Mouse (Mus musculus) megakaryocyte, adult 5-6 weeks (primary cell): Measurements from ENCODE around the gene Grk3. TPM values are rescaled to one million over a fixed set of nuclear protein-coding genes. Genes with fewer than 3 reads are reported as not detected.

Source experiments
- ATAC-seq: 2 replicates; pipeline ENCODE4 v1.8.0; 2016; ENCODE audit warnings: mild to moderate bottlenecking, inconsistent platforms; ENCODE audit not compliant: poor library complexity, severe bottlenecking
- total RNA-seq, 2 experiments: library from RNA; stranded (forward) in 1 of 2; stranded (reverse) in 1 of 2; fragments of 153-499, 151-499 nt in 1 of 2; fragments of 221-1000, 200-1000 nt in 1 of 2; gene quantifications; 2 replicates each; pipeline versions ENCODE4 v1.2.3 to v1.2.4; 2015 to 2017

Gene Grk3
- total RNA-seq, 2 experiments from 2014 or later: 23.3 to 29.3 TPM

DNA sequence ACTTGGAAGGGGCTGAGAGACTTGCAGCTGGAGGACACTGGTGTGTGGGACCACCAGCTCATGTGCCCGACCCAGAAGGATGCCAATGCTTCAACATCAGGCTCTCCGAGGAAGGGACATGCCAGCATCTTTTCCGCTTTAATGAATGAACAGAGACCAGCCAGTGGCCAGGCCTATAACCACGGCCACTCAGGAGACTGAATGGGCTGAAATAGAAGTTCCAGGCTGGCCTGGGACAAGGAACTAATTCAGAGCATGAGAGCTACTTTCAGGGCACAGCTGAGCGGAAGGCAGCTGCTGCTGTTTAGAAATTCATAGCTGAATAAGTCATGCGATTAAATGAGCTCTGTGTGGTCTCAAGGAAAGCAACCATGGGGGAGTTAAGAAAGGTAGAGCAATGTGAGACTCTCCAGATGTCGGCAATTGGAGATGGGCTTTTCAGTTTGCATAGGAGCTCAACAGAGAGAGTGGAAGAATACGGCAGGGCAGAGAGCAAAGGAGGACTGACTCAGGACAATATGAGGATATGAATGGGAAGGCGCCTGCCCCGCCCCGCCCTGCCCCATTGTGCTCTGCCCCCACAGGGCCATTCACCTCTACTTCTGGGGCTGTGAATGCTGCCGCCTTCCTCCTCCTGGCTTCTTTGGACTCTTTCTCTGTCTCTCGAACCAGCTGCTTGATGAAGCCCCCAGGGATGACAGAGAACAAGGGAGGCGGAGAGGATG, 138.0 kb downstream of the Grk3 start:
- ATAC-seq: 0 out of 2 replicates have a peak, but pooled peaks have one; percentile 15

DNA sequence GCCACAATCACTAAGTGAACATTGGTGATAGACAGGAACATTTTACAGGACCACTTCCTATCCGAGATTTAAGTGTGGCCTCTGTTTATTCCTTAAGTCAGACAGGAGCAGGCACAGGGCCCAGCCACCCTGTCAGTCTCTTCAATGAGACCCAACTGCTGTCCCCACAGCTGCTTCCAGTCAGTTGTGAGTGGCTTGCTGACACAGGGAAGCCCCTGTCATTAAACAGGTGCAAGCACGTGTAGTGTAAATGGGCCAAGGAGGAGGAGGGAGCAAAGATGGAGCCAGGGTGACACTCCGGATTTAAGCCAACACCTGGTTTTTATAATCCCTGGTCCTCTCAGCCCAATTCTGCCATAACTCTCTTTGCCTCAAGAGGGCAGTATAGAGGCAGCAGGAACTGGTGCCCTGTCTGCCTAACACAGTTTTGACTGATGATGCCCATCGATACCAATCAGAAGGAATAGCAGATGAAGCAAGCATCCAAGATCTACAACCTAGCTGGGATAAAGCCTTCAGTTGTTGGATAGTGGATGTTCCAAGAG, 138.7 kb downstream of the Grk3 start:
- ATAC-seq: peak; percentile 55; the same call in 1 of the 2 replicates

DNA sequence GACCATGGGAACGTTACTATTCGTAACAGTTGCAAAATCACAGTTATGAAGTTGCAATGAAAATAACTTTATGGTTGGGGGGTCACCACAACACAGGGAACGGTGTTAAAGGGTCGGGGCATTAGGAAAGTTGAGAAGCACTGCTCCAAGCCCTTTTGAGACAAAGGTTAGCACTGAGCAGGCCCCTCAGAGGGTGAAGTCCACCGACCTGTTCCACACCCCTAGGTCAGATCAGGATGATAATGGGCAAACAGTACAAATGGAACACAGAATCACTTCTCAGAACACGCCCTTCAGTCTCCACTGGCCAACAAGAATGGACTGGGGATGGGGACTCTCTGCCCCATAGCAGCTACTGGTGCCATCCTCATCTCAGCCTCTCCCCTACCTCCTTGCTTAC, 142.6 kb downstream of the Grk3 start:
- ATAC-seq: no peak

GRCm38 (mm10) chr5:112870729-112871128, 144.9 kb downstream of the Grk3 start:
- peak; percentile 59; the same call in 1 of the 2 replicates for ATAC-seq

DNA sequence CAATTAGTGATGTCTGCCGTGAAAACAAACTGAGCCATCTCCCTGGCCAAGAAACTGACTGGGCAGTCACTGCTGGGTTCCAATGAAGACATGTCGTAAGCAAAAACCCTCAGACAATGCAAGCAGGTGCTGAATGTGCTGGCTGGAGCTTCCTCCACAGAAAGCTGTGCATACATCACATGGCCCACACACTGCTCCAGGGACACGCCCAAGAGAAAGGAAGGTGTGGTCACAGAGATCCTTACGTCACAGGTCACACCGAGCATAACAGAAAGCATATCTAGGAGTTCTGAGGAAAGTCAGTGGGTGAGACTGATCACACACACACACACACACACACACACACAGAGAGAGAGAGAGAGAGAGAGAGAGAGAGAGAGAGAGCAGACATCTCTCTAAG, 147.0 kb downstream of the Grk3 start:
- no peak for ATAC-seq

DNA sequence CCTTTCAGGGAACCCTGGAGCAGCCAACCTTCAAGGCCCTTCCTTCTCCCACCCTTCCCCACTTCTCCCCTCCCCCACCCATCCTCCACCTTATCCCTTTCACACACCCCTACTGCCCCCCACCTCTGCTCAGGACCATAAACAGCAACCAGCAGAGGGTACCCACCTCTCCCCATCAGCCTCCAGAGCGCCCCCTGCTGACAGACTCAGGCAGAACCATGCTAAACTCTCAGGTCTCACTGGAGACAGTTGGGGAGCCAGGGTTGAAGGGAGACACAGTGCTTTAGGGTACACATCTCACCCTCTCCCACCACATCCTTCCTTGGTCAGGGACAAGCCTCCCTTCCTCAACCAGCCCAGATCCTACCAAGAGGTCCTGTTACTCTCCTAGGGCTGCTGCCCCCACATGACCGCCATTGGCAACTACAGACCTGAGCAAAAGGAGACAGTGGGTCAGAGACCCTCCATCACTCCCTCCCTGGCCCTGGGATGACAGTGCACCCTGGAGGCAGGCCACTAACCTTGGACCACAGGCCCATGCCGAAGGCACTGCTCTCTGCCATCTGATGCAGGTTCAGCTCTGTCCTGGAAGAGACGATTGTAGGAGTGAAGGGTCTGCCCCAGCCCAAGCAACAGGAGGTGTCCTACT, 150.7 kb downstream of the Grk3 start:
- ATAC-seq: no peak

Other genes with a start within 250 kb of the Grk3 start
- gene Myo18b, start 119.4 kb downstream of the Grk3 start, total RNA-seq (2015): 0.29 and 0.39 TPM in 2 replicates
- 0.12 and 0.22 TPM in 2 replicates for gene Myo18b, start 119.4 kb downstream of the Grk3 start, total RNA-seq (2017)
- not detected in 2 replicates for gene Crybb2, start 54.3 kb upstream of the Grk3 start, total RNA-seq (2015)
- not detected in 2 replicates for gene Crybb2, start 54.3 kb upstream of the Grk3 start, total RNA-seq (2017)
- not detected in 2 replicates for gene Crybb3, start 65.8 kb upstream of the Grk3 start, total RNA-seq (2015)
- gene Crybb3, start 65.8 kb upstream of the Grk3 start, total RNA-seq (2017): not detected in 2 replicates
- gene 2900026A02Rik, start 205.4 kb upstream of the Grk3 start, total RNA-seq (2015): 0.11 and 0.30 TPM in 2 replicates
- gene 2900026A02Rik, start 205.4 kb upstream of the Grk3 start, total RNA-seq (2017): 0.29 and 0.45 TPM in 2 replicates
- not detected in 2 replicates for gene Tmem211, start 211.1 kb upstream of the Grk3 start, total RNA-seq (2015)
- gene Tmem211, start 211.1 kb upstream of the Grk3 start, total RNA-seq (2017): not detected in 2 replicates